Mouse (Mus musculus) right cerebral cortex, postnatal 25 days (tissue): ENCODE measurements around the gene Nova2.
A peak's percentile ranks its signal among the peaks of the same experiment; 100 is the strongest.

Experiments used
- DNase-seq: peaks from one replicate; pipeline ENCODE4 v3.0.0; 2022

Nova2 gene

DNA sequence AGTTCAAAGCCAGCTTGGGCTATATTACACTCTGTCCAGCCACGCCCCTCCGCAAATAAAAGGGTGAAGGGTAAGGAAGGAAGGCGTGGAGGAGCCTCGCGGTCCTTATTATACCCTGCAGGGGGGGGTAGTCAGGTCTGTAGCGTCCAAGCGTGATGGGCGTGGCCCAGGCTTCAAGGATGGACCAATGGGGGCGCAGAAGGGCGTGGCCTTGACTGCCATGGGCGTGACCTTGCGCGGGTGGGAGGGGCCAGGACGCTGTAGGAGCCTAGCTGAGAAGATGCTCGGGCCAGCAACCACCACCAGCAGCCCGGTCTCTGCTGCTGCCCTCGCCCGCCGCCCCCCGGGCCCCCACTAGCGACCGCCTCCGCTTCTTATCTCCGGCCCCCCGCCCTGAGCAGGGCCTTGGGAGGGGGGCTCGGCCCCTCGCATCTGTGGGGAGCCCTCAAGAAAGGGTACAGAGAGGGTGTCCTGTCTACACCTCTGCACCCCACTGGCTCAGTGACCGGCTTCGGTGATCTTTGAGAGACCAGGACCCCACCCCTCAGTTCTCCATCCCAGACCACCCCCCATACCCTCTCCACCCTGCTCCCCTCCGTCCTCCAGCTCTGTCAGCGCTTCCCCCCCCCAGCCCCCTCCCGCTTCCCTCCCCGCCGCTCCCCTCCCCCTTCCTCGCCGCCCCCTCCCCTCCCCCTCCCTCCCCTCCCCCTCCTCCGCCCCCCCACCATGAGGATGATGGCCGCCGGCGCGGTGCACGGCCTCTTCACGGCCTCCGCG, at the start of gene Nova2:
Nova2 (plus strand) TSS at position 727 of the 777 bp plus-strand sequence.
- peak; percentile 96 for DNase-seq

DNA sequence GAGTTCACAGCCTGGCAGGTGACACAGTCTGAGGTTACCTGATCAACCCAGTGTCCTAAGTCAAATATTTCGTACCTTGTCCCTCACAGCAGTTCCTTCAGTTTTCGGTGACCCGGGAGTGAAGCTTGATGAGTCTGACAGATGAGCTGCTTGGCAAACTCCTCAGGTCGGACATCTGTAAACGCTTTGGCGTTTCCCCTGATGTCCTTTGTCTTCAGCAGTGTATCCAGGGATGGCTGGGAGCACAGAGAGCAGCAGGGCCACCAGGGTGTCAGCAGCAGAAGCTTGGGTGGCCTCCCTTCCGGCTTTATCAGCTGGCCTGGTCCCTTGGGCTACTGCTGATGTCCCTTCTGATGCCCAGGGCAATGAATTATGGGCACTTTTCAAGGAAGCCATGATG, 47.0 kb upstream of the Nova2 start:
- DNase-seq, result no peak

DNA sequence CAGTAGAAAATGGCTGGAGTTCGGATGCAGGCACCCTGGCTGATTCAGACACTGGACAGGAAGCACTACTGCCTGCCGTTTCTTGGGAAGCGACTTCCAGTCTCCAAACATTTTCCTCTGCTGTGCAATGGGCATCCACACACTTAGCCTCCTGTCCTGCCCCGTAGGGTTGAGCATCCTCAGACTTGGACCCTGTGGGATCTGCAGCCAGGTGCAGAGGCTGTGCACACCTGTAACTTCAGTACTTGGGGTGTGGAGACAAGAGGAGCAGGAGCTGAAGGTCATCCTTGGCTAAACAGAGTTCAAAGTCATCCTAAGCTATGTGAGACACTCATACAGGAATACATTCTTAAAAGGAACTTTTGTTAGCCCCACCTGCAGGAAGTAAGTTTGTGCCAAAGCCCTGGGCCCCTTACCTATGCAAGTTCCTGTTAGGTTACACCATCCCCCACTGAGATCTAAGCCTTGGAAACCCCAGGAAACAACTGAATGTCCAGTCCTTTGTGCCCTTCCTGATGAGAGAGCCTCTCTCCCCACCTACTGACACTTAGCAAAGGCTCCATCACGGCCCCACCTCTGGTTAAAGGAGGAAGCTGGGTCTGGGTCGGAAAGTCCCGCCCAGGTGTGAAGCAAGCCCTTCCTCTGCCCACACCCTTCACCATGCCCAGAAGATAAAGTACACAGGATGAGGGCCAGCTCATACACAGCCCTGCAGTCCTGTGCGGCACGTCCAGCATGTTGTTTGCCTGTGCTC, 41.5 kb upstream of the Nova2 start:
- no peak for DNase-seq

DNA sequence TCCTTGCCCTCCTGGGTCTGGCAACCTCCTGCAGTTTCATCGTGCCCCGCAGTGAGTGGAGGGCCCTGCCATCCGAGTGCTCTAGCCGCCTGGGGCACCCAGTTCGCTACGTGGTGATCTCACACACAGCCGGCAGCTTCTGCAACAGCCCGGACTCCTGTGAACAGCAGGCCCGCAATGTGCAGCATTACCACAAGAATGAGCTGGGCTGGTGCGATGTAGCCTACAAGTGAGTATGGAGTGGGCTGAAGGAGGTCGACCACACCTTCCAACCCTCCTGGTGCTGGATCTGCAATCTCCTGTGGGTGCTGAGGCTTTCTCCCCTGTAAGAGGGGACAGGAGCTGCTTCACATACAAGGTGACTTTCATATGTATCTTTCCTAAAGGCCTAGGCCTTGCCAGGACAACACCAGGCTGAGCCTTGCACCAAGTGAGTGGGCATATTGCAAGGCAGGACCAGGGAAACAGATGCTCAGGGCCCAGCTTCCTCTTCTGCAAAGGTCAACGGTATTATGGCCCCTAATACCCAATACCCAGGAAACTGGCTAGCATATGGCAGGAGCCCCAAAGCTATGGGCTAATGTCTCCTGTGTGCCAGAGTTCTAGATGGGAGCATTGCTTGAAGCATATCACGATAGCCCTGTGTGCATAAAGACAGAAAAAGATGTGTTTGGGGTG, 40.8 kb upstream of the Nova2 start:
- DNase-seq, result no peak

DNA sequence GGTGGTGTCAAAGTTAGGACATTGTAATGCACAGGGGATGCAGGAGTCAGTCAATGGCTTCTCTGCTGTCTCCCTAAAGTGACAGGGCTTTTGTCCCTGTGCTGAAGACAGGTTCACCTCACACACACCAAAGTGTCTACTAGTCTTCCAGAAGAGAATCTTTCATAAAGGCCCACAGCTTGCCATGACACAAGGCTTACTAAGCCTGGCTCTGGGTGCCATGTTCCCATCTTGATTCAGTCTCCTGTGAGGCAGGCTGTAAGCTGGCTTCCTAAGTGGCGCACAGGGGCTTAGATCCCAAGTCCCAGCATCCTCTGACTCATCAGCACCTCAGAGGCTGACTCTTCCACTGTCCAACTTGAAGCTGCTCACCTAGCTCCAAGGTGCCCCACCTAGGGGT, 38.7 kb upstream of the Nova2 start:
- DNase-seq, result no peak

DNA sequence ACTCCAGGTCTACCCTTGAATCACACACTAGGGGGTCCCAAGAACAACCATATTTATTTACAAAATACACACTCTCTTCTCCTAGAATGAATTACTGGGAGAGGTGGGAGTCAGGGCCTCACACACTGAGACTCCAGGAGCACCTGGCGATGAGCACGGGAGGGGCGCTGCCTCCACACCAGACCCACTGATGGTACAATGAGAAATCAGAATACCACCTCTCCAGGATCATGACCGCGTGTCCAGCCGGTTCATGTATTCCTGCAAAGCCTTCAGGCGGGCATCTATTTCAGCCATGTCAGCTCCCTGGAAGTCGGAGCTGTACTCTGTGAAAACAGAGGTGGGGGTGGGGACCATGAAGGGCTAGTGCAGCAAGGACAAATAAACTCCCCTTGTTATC, 34.8 kb upstream of the Nova2 start:
- DNase-seq, result no peak

DNA sequence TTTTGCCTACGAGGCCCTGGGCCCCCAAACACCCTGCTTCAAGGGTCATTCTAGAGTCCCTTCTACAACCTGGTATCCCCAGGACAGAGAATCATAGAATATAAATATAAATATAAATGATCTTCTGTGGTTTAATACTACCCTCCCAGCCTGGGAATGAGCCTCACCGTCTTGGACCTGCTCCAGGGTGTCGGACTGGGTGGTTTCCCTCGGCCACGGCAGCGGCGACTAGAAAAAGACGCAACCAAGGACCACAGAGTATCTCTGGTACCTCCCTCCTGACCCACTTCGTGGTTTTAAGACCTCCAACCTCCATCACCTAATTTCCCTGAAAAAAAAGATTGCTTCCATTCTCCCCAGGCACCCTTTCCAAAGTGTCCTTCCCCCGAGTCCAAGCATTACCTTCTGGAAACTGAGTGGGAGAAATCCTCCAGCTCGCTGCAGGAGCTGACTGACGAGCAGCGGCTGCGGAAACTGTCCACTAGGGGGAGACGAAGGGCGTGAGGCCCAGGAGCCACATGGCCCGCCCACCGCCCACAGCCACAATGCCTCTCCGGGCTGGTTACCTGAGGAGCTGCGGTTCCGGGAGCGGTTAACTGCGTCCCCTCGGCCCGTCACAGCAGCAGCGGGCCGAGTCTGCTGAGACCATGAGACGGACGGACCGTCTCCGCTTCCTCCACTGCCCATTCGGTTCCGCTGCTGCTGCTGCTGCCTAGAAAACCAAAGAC, 33.7 kb upstream of the Nova2 start:
- DNase-seq, result peak; percentile 91

DNA sequence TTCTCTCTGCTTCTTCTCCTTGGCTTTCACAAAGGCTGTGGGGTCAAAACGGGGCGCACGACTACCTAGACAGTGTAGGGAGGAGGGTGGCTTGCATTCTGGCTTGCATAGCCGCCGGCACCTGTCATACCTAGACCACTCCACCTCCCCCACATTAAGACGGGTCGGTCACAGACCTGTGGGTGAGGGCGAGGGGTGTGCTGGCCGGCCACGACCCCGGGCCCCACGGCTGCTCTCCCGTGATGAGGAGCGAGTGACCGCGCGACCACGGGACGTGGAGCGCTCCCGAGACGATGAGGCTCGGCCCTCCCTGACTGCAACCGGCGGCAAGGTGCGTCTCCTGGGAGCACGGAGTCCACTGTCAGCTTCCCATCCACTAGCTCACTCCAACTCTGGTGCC, 32.7 kb upstream of the Nova2 start:
- no peak for DNase-seq

DNA sequence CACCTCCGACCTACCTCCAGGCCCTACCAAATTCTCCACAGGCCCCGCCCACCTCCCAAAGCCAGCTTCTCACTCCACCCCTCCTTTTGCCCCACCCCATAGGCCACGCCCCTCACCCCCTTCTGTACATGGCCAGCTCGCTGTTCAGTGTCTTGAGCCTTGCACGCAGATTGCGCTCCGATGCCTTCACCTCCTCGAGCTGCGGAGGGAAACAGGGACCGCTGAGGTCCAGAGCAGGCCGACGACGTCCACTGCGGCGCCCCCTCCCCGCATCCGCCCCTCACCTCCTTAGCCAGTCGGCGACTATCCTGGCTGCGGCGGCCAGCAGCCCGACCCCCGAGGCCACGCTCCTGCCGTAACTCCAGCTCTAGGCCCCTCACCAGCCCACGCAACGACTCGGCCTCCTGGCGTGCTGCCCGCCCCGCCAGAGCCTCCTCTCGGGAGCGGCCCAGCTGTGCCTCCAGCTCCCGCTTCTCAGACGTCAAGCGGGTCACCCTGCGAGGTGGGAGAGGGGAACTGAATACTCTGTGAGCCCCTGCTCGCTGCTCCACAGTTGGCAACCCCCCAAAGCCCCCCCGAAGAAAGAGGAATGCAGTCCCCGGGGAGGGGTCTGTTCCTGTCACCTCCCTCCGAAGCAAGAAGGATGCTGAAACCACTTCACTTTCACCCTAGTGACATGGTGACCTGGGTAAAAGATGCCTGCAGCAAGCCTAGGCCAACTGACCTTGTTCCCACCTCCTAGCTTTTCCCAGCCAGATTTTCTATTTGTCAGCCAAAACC, 31.8 kb upstream of the Nova2 start:
- DNase-seq, result peak; percentile 36

DNA sequence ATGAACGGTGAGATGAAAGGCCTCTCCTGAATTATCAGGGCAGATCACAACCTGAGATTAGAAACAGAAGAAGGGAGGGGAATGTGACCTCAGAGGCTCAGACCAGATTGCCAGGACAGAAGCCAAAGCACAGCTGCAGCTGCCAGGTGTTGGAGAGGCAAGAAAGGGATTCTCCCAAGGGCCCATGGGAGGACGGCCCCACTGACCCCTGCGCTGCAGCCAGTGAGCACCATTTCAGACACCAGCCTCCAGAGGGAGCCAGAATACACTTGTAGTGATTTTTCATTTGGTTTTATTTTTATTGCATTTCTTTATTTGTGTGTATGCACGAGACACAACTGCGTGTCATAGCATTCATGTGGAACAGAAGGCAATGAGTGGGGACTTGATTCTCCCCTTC, 29.2 kb upstream of the Nova2 start:
- peak; percentile 35 for DNase-seq

DNA sequence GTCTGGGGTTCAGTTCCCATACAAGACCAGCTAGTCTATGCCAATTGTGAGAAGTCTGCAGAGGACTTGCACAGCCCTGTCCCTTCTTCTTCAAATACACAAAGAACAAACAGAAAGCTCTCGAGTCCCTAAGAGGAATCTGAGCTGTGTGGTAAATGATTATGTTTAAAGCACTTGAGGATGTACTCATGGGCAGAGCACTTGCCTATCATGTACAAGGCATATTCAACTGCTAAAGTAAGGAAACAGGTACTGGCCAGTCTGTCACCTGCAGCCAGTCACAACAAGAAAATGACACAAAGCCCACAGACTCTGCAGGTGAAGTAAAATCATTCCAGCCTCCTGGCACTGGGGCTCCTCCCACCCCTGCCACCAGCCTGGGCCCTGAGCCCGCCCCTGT, 25.2 kb upstream of the Nova2 start:
- DNase-seq, result no peak

DNA sequence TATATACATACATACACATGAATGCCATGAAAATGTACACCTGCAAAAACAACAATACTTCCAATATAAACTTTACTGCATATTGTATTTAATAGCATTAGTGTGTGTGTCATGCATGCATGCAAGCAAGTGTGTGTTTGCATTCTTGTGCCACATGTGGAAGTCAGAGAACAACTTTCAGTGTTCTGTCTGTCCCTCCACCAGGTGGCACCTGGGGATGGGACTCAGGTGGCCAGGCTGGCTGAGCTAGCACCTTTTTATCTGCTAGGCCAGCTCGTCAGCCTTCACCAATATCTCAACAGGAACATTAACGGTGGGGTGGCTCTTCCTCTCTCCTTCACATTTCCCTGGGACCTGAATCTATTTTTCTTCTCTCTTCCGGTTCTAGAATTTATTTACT, 23.2 kb upstream of the Nova2 start:
- no peak for DNase-seq

DNA sequence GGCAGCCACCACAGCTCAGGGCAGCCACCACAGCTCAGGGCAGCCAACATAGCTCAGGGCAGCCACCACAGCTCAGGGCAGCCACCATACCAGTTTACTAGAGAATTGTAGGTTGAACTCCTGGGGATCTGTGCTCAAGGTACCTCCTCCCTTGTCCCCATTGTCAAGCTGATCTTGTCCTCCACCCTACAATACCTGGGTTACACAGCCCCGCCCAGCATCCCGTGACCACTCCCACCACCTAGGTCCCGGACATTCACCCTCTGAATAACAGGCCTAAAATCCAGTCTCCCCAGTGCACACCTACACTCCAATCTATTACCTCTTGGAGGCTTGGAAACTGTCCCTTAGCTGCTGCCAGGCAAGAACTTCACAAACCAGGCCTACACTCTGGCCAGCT, 20.7 kb upstream of the Nova2 start:
- DNase-seq, result no peak

DNA sequence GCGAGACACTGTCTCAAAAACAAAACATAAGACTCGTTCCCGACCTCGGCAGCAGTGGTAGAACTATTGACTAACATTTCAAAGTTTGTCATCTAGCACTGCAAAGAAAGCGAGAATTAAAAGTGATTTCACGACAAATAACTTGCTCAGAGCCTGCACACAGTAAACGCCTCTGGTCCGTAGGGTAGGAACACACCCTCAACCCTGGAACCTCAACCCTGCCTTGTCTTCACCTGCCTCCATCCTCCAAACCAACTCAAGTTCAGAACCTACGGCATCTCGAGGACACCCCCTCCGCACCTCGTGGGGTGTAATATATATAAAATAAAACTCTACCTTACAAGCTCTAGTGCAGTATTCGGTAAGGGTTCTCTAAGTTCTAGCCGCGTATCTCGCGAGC, 15.9 kb upstream of the Nova2 start:
- DNase-seq, result no peak

DNA sequence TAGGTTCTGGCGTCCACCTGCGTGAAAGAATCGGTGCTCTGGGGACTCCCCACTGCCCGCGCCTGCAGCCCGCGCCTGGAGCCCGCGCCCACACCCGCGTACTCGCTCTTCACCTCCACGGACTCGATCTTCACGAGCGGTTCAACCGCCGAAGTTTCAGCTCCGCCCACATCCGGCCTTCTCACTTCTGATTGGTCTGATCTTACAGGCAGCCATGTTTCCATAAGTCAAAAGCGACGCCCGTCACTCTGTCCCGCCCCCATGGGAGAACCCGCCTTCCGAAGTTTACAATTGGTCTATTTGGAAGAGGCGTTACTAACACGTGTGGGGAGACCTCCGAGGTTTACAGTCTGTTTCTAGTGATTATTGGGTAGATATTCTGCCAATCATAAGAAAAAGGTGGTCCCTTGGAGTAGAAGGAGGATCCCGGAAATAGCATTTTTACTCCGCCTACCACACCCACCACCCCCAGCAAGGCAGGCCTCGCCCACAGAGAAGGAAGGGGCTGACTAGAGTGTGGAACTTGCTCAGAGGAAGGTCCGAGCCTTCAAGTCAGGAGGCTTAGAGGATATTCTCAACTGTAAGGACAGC, 15.4 kb upstream of the Nova2 start, which contains the start of gene Ccdc61:
Ccdc61 (minus strand) TSS at position 175 of the 591 bp plus-strand sequence.
- DNase-seq, result peak; percentile 96

DNA sequence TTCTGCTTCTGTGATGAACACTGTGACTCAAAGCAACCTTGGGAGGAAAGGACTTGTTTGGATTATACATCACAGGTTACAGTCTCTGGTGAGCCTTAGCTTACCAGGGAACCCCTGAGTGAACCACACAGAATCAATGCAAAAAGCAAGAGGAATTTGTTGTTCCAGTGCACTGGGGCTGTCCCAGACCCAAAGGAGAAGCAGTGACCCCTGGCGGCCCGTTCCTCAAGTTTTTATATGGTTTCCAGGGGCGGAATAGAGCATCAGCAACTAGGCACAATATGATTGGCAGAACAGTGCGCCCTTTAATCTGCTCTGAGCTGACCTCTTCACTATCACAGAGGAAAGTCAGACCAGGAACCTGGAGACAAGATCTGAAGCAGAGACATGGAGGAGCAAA, 9.4 kb upstream of the Nova2 start:
- DNase-seq, result no peak

DNA sequence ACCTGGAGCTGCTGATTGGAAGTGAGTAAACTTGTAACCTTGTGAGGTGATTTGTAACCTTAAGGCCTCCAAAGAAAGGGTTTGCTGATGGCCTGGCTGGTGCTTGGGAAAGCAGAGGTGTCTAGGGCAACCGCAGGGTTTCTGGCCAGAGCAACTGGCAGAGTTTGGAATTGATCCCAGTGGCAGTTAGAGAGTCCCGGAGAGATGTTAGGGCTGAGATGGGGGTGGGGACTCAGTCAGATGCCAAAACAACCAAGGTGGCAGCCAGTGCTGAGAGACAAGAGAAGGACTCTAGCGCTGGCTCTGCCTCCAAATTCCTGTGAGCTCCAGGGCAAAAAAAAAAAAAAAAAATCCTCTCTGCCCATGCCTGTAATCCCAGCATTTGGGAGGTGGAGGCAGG, 7.8 kb upstream of the Nova2 start:
- no peak for DNase-seq

DNA sequence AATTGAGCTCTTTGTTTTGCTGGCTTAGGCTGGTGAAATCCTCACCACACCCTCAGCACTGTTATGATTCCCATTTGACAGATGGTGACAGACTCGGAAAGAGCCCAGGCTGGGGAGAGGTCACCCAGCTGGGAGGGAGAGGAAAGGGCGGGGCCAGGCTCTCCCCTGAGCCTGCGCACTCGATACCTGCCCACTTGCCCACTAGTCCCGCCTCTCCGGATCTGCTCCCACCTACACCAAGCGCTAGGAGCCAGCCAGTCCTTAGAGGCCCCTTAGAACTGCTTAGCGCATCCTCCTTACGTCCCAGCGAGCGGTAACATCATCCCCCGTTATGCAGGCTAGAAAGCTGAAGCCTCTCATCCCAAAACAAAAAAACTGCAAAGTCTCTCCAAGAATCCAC, 4.6 kb upstream of the Nova2 start:
- peak; percentile 85 for DNase-seq

DNA sequence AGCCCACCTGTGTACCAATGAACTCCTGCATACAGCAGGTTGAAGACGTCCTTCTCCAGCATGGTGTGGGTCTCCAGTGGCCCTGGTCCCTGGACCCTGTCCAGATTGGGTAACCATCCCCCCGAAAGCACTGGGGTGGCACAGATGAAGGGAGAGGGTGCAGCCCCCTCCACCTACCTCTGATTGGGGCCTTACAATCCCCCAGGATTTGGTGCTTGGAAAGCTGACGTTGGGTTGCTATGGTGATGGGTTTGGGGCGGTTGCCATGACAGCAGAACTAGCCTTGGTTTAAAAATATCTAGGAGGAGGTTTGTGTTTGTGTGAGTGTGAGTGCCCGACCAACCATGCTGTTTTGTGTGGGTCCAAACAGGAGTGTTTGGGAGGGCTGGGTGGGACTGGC, 2.9 kb upstream of the Nova2 start:
- peak; percentile 88 for DNase-seq

DNA sequence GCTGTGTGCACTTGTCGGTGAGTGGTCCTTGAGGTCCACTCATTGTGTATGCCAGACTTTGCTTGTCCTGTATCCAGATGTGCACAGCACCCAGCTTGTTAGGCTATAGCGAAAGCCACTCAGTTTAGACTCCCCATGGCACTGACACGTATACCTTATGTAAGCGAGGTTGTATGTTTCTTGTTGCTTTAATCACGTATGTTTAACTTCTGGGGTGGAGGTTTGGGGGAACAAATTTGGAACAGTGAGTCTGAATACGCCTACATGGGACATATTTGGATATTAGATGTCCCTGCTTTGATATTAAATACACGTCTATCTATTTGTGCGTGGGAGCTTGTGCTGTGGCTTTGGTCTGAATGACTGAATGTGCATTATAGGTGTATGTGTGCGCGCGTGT, 2.4 kb upstream of the Nova2 start:
- DNase-seq, result peak; percentile 35

DNA sequence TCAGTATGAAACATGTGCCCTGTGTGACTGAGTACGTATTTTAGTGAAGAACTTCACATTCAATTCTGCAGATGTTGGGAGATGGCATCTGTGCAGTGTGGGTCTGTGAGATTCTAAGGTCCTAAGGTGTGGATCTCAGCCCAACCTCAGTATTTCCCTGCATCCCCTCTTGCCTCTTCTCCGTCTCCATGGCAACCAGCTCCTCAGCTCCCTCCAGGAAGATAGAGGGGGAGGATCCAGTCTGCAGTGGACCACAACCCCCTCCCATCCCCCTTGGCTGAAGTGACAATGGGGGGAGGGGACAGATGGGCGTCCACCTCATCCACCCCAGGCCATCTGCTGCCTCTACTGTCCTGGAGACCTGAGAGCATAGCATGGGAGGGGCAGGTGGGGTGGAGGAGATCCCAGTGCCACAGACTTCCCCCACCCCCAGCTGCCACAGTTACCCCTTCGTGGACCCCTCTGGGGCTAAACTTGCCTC, 1.9 kb upstream of the Nova2 start:
- DNase-seq, result no peak

DNA sequence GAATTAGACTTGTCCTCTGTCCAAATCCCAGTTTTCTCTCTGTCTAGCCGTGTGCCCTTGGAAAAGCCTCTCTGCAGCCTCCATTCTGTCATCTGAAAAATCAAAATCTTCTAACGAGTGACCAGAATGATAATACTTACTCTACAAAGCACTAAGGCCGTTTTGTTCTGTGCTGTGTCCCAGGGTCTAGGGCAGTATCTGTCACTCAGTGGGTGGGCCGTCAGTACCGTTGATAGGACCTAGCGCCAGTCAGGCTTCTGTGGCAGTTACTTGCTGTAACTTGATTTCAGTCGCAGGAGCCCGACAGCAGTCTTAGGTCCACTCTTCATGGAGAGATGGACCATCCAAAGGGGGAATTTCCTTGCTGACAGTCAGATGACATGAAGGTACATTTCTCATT, 1.4 kb upstream of the Nova2 start:
- no peak for DNase-seq
